Comparison of ENCODE assay signal across 29 mouse cellular contexts in the genomic region with DNA sequence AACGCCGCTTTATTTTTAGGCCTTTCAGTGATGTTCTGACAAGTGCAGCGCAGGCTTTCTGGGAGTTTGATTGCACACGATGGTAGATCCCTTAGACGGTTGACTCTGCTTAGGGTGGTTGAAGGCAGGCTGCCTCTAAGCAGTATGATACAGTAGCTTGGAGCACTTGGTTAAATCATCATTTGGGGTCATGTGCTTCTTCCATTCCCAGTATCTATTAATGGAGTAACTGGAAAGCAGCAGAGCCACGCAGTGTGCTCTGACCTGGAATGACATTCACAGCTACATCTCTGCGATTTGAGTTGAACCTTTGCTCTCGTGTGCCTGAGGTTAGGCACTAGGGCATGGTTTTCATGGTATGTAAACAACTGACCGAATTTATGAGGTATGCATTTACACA. TPM values are rescaled to one million over a fixed set of nuclear protein-coding genes. Genes with fewer than 3 reads are reported as not detected.
DNase-seq lines count a peak whose midpoint lies in the region; ATAC-seq and TF ChIP-seq lines count a peak whose summit lies in the region.
"Had no signal": no experiment of that assay in that cellular context is flagged by ENCODE, and none has a peak within 500 bp of the region (broad histone marks: within the 10 kb centered on the region; RNA-seq: fewer than 3 reads in every experiment).

No protein-coding gene starts in this region.

- no peaks in the 10 kb centered on the region for H3K36me3 ChIP-seq in testis, adult 2 months (ENCODE audit: control insufficient read depth, insufficient read depth, low read length)
- no peaks in the 10 kb centered on the region for H3K36me3 ChIP-seq in macrophage (ENCODE audit: inconsistent target)
- no peaks in the 10 kb centered on the region for H3K36me3 ChIP-seq in hindbrain, embryonic 13.5 days
- H3K36me3 ChIP-seq: embryonic facial prominence, embryonic 13.5 days; forebrain, embryonic 10.5 days; forebrain, embryonic 15.5 days; intestine, embryonic 15.5 days; limb, embryonic 12.5 days; liver, embryonic 15.5 days; lung, embryonic 15.5 days had no signal

- TF ChIP-seq POLR2A in testis, adult 2 months (IDR thresholded peaks at IDR 0.05; ENCODE audit: control insufficient read depth, low read depth, low read length), result no peak

- no peak overlapping the region for H3K9ac ChIP-seq in hindbrain, embryonic 13.5 days
- H3K9ac ChIP-seq: embryonic facial prominence, embryonic 13.5 days; forebrain, embryonic 15.5 days; intestine, embryonic 15.5 days; limb, embryonic 12.5 days; liver, embryonic 15.5 days; lung, embryonic 15.5 days had no signal

- peak overlapping the region; percentile 12; the same call in 1 of the 2 replicates for H3K4me3 ChIP-seq in testis, adult 2 months (ENCODE audit: control insufficient read depth, low read depth, low read length)
- no peak overlapping the region for H3K4me3 ChIP-seq in macrophage (ENCODE audit: inconsistent target)
- no peak overlapping the region for H3K4me3 ChIP-seq in hindbrain, embryonic 13.5 days
- H3K4me3 ChIP-seq: embryonic facial prominence, embryonic 13.5 days; forebrain, embryonic 10.5 days; forebrain, embryonic 15.5 days; intestine, embryonic 15.5 days; layer of hippocampus, adult 2 months; left cerebral cortex, adult 2 months; limb, embryonic 12.5 days; liver, embryonic 15.5 days; lung, embryonic 15.5 days had no signal

- H3K27me3 ChIP-seq in testis, adult 2 months (ENCODE audit: control insufficient read depth, insufficient read depth, low read length), result no peaks in the 10 kb centered on the region
- H3K27me3 ChIP-seq in hindbrain, embryonic 13.5 days, result no peaks in the 10 kb centered on the region
- H3K27me3 ChIP-seq: embryonic facial prominence, embryonic 13.5 days; forebrain, embryonic 15.5 days; intestine, embryonic 15.5 days; limb, embryonic 12.5 days; liver, embryonic 15.5 days; lung, embryonic 15.5 days had no signal

- H3K4me1 ChIP-seq in testis, adult 2 months (ENCODE audit: control insufficient read depth, insufficient read depth, low read length), result no peaks in the 10 kb centered on the region
- H3K4me1 ChIP-seq in hindbrain, embryonic 13.5 days (replicated peaks), result no peaks in the 10 kb centered on the region
- H3K4me1 ChIP-seq: embryonic facial prominence, embryonic 13.5 days; forebrain, embryonic 10.5 days; forebrain, embryonic 15.5 days; intestine, embryonic 15.5 days; limb, embryonic 12.5 days; liver, embryonic 15.5 days had no signal

- H3K4me2 ChIP-seq in hindbrain, embryonic 13.5 days, result no peak overlapping the region
- H3K4me2 ChIP-seq: embryonic facial prominence, embryonic 13.5 days; forebrain, embryonic 15.5 days; intestine, embryonic 15.5 days; limb, embryonic 12.5 days; liver, embryonic 15.5 days; lung, embryonic 15.5 days; midbrain, embryonic 11.5 days had no signal

- no peak for ATAC-seq in hindbrain, embryonic 13.5 days (ENCODE audit: low FRiP score)
- ATAC-seq: forebrain, embryonic 15.5 days; hindbrain, postnatal 0 days; intestine, embryonic 15.5 days; Patski had no signal

- H3K79me2 ChIP-seq in macrophage (ENCODE audit: inconsistent target), result no peaks in the 10 kb centered on the region

- TF ChIP-seq CTCF in testis, adult 2 months (IDR thresholded peaks at IDR 0.05; ENCODE audit: control insufficient read depth, insufficient read depth, insufficient replicate concordance, low read depth, low read length), result no peak

- WGBS in macrophage (ENCODE audit: missing documents), result 89% methylated on average over 9 of the region's 9 CpGs
- WGBS in hindbrain, embryonic 13.5 days, result 88% methylated on average over 9 of the region's 9 CpGs

- H3K9me3 ChIP-seq in hindbrain, embryonic 13.5 days, result no peaks in the 10 kb centered on the region
- H3K9me3 ChIP-seq: embryonic facial prominence, embryonic 13.5 days; forebrain, embryonic 10.5 days; forebrain, embryonic 15.5 days; intestine, embryonic 15.5 days; limb, embryonic 12.5 days; liver, embryonic 15.5 days; lung, embryonic 15.5 days had no signal

- no peak overlapping the region for H3K27ac ChIP-seq in testis, adult 2 months (ENCODE audit: control insufficient read depth, insufficient read depth, low read depth, low read length)
- peak overlapping the region; percentile 22 for H3K27ac ChIP-seq in macrophage
- H3K27ac ChIP-seq in hindbrain, embryonic 13.5 days, result no peak overlapping the region
- H3K27ac ChIP-seq: embryonic facial prominence, embryonic 13.5 days; forebrain, embryonic 10.5 days; forebrain, embryonic 15.5 days; hindbrain, postnatal 0 days; intestine, embryonic 15.5 days; layer of hippocampus, adult 2 months; left cerebral cortex, adult 2 months; limb, embryonic 12.5 days; liver, embryonic 15.5 days; lung, embryonic 15.5 days had no signal

- peak; percentile 89 for DNase-seq in heart, adult 11 months
- no peak for DNase-seq in heart, postnatal 4 days
- DNase-seq in testis, postnatal 10 days (ENCODE audit: low spot score), result no peak
- no peak for DNase-seq in adipocyte (ENCODE audit: low spot score)
- DNase-seq: adrenal gland, postnatal 14 days; cerebellum, adult 11 months; cerebellum, adult 9-11 months; kidney, adult 2 months; kidney, postnatal 36 days; right cerebral cortex, postnatal 14 days; thymus, adult 2 months; thymus, postnatal 36 days had no signal

RNA-seq across cellular contexts. Expression of a gene that starts 11.5 kb away (rescaled TPM):
- total RNA-seq in heart, postnatal 4 days (2021), result 100 to 1,000 TPM; 311 to 316 TPM
- 7.6 and 7.8 TPM in 2 replicates for polyA plus RNA-seq in testis, adult 2 months (2012; rRNA removed)
- 10 to 100 TPM in 1 of 26 experiments, 1 to 10 TPM in 22, under 1 TPM in 3; 0.52 to 16.9 (median 3.1) TPM for total RNA-seq in macrophage (2018; cell fraction: chromatin; rRNA removed)
- 1 to 10 TPM in 25 of 26 experiments, under 1 TPM in 1; 0.91 to 7.8 (median 2.5) TPM for total RNA-seq in macrophage (2018; cell fraction: cytosol; rRNA removed)
- total RNA-seq in macrophage (2018; cell fraction: nucleus; rRNA removed), result 10 to 100 TPM in 1 of 26 experiments, 1 to 10 TPM in 25; 1.2 to 11.2 (median 2.5) TPM
- 3.0 to 11.6 TPM (median 7.2 TPM) in 3 replicates for polyA plus RNA-seq in macrophage (2018)
- 24.5 and 25.2 TPM in 2 replicates for polyA plus RNA-seq in hindbrain, embryonic 13.5 days (2015; fragmentation: Nextera tagmentation; extraction: Ambion mirVana)
- total RNA-seq: granulocyte monocyte progenitor cell, adult 5-6 weeks had no signal

RNA-seq across cellular contexts. Expression of a gene that starts 13.9 kb away (rescaled TPM):
- 1 to 10 TPM; 1.5 to 2.3 TPM for total RNA-seq in heart, postnatal 4 days (2021)
- 0.45 and 0.65 TPM in 2 replicates for polyA plus RNA-seq in testis, adult 2 months (2012; rRNA removed)
- 1,000 to 10,000 TPM in 9 of 26 experiments, 100 to 1,000 TPM in 17; 129 to 1,692 (median 585) TPM for total RNA-seq in macrophage (2018; cell fraction: chromatin; rRNA removed)
- 100 to 1,000 TPM in 9 of 26 experiments, 10 to 100 TPM in 17; 19.8 to 165 (median 49.5) TPM for total RNA-seq in macrophage (2018; cell fraction: cytosol; rRNA removed)
- 100 to 1,000 TPM in 25 of 26 experiments, 10 to 100 TPM in 1; 98.7 to 875 (median 314) TPM for total RNA-seq in macrophage (2018; cell fraction: nucleus; rRNA removed)
- polyA plus RNA-seq in macrophage (2018), result 12.5 to 33.9 TPM (median 19.5 TPM) in 3 replicates
- polyA plus RNA-seq in hindbrain, embryonic 13.5 days (2015; fragmentation: Nextera tagmentation; extraction: Ambion mirVana), result 0.42 and 0.54 TPM in 2 replicates
- total RNA-seq: MEL had no signal
